Mouse (Mus musculus): Measurements from ENCODE around the gene Myf6.

The Myf6 gene

DNA sequence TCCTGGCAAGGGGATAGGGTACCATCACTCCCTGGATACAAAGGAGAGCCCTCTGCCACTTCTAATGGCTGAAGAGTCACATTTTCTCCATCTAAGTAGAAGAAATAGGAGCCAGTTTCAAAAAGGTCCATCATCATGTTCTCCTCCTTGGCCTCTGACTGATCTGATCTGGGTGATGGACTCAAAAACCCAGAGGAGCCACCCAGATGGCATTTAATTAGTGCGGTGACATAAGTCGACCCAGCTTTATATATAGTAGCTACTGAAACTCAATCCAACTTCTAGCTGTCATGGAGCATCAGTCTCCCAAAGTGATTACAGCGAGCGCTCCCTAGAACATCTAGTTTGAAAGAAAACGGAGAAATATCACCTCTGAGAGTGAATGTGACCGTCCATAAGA lies at the start of gene Myf6:
Myf6 (minus strand) TSS at position 170 of the 400 bp plus-strand sequence.
- no peak for DNase-seq (ENCODE audit: low spot score in 2 of 2)

DNA sequence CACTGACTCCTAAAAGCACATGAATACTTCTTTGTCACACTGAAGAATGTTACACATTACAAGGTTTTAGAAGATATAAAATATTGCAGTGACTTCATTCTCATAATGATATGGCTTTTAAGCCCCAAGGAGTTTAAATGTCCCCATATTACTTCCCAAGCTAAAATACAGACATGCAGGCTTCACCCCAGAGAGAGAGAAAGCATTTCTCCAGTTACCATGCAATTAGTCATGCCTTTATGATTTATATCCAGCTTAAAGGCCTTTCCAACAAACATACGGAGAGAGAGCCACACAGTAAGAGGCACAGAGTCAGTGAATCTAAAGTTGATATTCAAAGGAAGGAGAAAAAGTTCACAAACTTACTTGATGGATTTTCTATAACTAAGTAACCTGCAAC lies 48.5 kb upstream of the Myf6 start:
- no peak for DNase-seq (ENCODE audit: low spot score in 2 of 2)

DNA sequence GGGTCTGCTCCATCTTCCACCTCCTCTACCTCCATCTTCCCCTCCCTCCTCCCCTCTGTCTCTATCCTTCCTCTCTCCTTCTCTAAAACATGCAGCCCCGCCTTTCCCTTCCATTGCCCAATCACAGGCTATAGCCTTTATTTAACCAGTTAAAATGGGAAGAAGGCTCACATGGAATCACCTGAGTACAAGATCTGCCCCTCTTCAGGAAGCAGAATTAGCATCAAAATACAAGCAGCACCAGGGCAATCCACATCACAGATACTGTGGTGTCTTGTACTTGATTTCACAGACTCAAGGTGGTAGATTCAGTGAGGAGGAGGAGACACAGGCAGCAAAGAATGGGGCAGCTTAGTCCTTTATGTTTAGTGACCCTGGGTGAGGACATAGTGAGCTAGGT lies 34.2 kb upstream of the Myf6 start:
- DNase-seq (ENCODE audit: low spot score in 2 of 2), result no peak

DNA sequence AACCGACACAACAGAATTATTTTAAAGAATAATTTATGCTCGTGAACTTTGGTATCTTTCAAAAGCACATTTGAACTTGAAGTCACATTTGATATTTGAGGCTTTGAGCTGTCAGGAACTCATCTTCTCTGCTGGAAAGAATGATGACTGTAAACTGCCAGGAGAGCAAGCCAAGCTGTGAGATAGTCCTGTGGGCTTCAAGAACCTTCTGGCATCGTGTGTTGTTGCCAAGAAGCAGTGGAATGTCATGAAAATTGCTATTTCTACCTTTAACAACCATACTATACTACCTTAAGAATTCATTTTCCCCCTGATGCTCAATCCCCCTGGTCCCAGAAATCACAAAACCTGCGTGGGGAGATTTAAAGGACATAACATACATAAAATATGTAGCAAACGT lies 24.7 kb upstream of the Myf6 start:
- no peak for DNase-seq (ENCODE audit: low spot score in 2 of 2)

DNA sequence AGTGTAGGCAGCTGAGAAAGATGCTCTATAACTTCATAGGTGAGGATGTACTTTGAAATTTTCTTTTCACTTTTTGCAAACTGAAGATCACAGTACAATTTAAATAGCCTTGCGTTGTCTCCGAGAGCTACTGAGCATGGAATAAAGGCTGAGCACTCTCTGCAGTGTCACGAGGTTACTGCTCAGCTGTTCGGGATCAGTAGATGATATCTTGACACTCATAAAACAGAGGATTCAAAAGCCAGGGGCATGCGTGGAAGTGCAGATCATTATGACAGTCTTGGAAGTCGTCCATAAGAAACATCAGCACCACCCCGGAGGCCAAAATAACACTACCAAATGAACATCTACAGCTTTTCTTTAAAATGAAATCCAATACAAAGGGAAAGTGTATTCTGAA lies 22.1 kb upstream of the Myf6 start:
- DNase-seq (ENCODE audit: low spot score in 2 of 2), result no peak

DNA sequence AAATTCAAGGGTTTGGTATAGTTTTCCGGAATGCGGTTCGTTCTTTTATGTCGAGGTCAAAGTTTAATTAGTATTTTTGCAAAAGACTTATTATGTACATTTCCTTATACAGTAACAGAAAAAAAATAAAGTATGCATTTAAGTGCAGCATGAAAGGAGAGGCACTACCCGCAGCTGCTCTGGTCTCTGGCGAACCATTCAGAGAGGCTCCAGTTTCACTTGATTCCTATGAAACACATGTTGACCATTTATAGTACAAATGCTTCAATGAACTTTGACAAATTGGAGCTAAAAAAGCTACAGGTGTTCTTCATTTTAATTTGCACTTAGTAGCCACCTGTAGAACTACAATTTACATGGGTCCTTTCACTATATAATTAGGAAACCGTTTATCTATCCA lies 20.2 kb upstream of the Myf6 start:
- DNase-seq (ENCODE audit: low spot score in 2 of 2), result no peak

DNA sequence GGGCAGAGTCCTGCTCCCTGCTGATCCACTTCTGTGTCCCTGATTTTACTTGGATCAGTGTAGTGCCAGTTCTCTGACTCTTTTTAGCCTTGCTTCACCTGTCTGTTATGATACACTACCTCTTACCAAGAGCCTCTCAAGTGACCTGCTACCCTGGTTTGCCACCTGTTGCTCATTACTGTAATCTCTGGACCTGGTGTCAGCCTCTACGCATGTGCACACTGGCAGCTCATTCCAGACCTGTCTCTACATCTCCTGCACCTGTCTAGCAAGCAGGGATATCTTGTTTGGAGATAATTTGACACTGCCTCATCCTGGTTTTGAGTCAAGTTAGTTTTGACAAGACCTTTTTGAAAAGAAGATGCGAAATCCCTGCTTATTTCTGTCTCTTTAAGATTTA lies 11.9 kb upstream of the Myf6 start:
- DNase-seq (ENCODE audit: low spot score in 2 of 2), result no peak

DNA sequence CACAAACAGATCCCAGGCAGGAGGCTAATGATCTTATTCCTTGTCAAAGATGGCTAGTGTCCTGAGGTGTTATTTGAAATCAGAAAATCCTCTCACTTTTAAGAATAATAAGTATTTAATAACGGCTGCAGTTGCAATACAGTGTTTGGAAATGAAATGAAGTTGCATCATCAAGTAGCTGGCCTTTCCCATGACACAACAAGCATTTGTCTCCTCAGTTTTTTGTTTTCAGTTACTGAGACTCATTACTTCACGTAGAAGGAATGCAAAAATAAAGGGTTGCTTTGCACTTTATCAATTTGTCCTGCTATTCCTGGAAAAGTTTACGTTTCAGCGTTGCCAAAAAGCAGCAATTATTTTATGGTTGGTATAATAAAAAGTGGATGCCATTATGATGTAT lies 8.9 kb upstream of the Myf6 start:
- no peak for DNase-seq (ENCODE audit: low spot score in 2 of 2)

DNA sequence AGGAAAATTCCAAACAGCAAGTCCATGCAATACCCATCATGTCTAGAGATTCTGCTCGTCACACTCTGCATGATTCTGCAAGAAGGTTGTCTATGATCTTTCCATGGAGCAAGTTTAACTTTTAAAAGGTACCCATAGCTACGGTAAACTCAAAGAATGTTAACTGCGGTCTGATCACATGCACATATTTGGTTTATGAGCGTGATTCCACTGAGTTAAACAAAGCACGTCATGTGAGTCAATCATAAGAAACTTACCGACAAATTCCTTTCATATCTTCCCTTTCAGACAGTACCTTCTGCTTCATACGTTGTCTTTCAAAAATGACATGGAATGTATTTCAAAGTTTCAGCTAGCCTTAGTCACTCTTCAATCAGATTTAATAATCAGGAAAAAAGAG lies 7.7 kb upstream of the Myf6 start:
- DNase-seq (ENCODE audit: low spot score in 2 of 2), result no peak

DNA sequence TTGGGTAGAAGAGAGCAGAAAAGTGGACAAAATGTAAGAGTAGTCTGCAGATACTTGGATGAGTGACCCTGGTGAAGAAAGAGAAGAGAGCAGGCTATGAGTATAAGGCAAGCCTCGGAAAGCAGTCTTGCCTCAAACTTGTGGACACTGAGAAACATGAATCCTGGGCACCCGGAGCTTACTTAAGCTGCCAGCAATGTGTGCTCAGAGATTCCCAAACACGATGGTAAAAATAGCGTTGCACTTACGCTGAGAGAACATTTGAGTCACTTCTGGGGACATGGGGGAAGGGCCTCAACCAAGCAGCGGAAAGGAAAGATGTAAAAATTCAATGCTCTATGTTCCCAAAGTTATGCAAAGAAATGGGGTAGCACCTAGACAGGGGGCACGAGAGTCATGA lies 5.1 kb upstream of the Myf6 start:
- DNase-seq (ENCODE audit: low spot score in 2 of 2), result no peak

DNA sequence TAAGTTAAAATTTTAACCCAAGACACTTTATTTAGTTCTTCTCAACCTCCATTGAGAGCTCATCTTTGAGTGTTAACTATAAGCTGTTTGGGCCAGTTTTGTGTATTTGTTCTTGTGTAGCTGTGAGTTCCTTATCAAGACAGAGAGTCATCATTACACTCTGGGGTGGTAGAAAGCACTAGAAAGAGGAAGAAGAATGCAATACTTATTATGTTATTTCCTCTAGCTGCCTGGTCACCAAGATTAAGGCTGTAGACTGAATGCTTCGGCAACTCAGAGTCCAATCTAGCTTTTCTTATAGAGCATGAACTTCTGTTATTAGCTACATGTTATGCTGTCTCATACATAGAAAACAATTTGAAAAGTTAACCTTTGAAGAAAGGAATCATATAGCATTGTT lies 1.9 kb upstream of the Myf6 start:
- no peak for DNase-seq (ENCODE audit: low spot score in 2 of 2)

DNA sequence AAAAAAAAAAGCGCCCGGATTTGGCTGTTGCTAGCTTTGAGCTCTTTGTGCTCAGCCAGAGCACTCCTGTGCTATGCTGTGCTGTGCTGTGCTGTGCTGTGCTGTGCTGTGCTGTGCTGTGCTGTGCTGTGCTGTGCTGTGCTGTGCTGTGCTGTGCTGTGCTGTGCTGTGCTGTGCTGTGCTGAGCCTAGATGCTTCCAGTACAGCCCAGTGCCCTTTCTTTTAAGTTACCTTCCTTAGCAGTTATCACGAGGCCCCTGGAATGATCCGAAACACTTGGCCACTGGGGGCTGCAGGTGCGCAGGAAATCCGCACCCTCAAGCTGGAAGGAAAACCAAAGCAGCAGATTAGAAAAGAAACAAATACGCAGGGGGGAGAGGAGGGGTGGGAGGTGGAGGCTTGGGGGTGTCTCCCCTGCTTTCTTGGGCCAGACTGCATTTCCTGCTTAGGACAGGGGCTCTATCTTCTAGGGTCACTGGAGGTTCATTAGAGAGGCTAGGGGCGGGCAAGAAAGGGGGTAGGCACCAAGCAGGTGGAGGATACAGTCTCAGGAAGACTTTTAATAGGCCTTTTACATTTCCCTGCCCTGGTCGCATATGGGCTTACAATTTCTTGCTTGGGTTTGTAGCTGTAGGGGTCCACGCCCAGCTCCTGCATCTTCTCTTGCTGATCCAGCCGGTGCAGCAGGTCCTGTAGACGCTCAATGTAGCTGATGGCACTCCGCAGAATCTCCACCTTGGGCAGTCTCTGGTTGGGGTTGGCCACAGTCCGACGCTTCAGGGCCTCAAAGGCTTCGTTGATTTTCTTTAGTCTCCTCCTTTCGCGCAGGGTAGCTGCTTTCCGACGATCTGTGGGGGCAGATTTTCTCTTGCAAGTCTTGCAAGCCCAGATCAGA lies 710 bp downstream of the Myf6 start:
- DNase-seq (ENCODE audit: low spot score in 2 of 2), result no peak

DNA sequence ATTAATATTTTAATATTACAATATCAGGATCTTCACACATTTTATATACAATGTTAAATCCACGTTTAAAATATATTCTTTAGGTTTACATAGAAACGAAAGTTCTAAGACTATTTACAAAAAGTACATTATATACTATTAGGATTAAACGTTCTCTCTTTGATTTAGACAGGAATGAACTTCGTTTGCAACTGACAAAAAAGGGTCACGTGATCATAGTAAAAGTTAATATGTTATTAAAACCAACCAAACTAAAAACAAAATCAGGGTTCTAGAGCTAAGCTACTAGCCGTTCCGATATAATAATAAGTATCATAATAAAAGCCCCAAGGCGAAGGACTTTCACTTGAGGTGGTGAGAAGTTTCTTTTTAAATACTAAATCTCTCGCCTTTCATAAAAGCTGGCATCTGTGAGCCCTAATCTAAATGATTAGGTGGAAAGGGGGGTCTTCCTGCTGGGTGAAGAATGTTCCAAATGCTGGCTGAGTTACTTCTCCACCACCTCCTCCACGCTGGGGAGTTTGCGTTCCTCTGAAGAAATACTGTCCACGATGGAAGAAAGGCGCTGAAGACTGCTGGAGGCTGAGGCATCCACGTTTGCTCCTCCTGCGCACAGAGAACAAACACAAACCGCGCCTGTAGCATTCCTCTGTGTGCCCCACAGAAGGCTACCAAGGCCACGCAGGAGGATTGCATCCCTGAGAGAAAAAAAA lies 1.5 kb downstream of the Myf6 start:
- DNase-seq (ENCODE audit: low spot score in 2 of 2), result no peak

DNA sequence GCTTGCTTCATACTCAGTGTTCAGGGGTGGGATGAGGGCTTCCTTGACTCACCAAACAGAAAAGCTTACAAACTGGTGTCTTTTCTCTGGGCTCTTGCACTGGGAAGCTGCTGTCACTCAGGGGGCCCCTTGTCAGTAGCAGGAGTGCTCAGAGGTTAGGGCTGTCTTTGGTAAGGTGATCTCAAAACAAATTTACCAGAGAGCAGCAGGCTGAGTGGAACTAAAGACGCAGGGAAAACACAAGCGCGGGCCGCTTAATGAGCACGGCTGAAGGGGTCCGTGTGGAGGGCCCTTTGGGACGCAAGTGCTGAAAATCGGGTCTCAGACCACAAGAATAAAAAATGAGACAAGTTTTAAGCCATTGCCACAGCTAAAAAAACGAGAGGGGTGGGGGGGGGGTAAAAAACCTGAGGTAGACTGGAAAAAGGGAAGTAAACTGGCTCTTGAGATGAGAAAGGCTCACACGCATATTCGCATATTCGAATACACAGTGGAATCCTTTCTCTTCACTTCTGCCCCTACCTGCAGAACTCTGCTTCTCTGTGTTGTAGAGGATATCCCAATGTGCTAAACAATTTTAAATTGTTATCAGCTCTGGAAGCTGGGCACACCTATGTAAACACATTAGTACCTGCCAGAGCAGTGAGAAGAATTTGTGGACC lies 5.8 kb downstream of the Myf6 start:
- DNase-seq (ENCODE audit: low spot score in 2 of 2), result no peak

DNA sequence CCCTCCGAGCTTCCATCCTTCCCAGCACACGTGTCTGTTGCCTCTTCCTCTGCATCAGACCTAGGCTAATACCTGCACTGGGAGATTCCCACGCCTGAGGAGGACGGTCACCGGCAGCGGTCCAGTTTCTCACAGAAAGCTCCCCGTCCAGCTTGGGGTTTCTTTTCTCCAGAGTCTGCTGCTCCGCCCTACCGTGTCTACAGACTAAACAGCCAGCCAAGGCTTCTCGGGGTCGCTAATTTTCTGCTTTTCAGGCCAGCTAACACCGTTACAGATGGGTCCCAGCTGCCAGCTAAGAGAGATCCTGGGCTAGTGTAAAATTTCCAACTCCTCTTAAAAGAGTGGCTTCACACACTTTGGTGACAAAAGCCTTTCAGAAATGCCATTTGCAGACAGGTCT lies 7.8 kb downstream of the Myf6 start:
- DNase-seq (ENCODE audit: low spot score in 2 of 2), result no peak

DNA sequence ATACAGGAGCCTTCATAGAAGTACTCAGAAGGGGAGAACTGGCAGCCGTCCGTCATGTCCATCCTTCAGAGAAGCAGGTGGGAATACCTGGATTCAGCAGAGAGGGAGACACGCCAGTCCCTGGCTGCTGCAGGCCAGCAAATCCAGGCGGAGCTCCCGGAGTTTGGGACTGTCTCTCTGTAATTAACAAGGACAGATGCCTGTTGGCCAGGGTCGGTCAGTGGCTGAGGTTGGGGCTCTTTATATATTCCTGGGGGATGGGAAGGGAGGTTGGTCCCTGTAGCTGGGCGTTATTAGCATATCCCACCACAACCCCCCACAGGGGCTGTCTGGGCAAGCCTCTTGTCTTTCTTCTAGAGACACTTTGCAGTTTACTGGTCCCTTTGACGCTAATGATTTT lies 8.7 kb downstream of the Myf6 start, which contains the start of gene Myf5:
Myf5 (minus strand) TSS at position 265 of the 400 bp plus-strand sequence.
- no peak for DNase-seq (ENCODE audit: low spot score in 2 of 2)

DNA sequence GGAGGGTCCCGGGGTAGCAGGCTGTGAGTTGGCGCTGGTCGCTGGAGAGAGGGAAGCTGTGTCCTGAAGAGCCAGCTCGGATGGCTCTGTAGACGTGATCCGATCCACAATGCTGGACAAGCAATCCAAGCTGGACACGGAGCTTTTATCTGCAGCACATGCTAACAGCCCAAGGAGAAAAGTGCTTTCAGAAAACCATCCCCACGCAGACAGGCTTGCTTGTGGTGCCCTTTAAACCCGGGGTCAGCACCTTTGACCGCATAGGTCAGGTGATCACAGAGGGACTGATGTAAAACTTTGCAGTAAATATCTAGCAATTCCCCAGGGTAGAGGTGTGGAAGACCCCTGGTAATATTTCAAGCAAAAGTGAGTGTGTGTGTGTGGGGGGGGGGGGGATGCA lies 10.5 kb downstream of the Myf6 start:
- DNase-seq (ENCODE audit: low spot score in 2 of 2), result no peak

DNA sequence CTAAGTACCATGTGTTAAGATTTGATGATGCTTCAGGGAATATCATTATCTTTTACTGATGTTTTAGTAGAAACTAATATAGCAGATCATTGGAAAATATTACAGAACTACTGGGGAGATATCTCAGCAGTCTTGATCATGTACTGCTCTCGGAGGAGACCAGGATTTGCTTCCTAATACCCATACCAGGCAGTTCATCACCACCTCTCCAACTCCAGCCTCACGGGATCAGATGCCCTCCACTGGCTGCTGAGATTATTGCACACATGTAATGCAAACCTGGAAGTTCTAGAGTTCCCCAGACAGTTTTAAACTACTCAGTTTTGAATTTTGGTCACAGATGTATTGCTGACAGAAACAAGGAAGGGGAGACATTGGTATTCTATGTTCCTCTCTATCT lies 21.0 kb downstream of the Myf6 start:
- no peak for DNase-seq (ENCODE audit: low spot score in 2 of 2)

DNA sequence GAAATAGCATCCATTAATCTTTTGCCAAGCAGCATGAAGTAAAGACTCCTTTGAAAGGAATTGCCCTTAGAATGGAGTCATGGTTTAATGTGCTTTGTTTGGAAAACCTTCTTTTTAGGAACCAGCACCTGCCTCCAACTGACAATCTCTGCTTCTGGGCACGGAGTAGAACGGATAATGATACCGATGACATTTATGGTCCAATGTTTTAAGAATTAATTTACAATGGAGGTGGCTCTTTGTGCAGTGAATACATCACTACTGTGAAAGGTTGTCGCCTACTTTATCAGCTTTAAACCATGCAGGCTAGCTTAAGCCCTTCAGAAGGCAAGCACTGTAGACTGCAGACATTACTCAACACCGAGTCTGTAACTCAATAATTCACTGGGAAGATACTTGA lies 22.8 kb downstream of the Myf6 start:
- DNase-seq (ENCODE audit: low spot score in 2 of 2), result no peak

DNA sequence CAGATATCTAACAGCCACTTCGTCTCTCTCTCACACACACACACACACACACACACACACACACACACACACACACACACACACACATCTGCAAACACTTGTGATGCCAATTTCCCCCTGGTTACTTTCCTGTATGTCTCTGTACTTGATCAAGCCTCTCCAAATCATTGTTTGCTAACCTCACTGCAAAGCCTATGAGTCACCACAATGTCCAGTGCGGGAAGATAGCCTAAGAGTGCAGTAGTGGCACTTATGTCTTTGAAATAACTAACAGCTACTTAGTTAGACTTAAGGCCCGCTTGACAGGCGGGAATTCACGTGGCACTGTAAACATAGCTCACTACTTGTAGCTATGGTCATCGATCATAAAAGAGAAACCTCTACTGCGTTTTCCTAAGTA lies 26.7 kb downstream of the Myf6 start:
- no peak for DNase-seq (ENCODE audit: low spot score in 2 of 2)

DNA sequence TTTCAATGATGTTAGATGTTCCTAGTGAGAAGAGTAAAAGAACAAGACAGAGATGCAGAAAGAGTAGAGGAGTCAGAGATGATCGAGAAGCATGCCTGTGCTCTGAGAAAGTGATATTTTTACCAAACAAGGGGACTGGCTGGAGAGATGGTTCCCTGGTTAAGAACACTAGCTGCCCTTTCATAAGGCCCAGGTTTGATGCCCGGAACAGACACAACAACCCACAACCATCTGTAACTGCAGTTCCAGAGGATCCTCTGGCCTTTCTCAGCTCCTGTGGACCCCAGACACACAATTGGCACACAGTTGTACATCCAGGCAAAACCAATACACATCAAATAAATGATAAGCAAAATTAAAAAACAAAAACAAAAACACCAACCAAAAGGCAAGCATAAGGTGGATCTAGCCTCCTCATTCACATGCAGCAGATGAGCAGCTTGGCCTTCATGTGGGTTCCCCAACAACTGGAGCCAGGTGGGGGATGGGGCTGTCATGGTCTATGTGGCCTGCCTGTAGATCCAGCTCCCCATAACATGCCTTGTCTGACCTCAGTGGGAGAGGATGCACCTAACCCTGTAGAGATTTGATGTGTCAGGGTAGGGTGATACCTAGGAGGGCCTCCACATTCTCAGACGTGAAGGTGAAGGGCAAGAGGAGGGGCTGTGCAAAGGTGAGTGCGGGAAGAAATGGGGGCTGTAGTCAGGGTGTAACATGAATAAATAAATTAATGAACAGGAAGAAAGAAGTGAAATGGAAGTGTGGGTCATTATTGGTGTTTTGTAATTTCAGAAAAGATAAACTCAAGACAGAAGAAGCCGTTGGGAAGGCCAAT lies 44.8 kb downstream of the Myf6 start:
- no peak for DNase-seq (ENCODE audit: low spot score in 2 of 2)

Measured in frontal cortex, postnatal 10 days (tissue).